Mouse (Mus musculus) forebrain, embryonic 15.5 days (tissue): Measurements from ENCODE around the gene D7Ertd443e. TPM values are rescaled to one million over a fixed set of nuclear protein-coding genes. Genes with fewer than 3 reads are reported as not detected.

Experiments used
- ATAC-seq: fragments of 200-750 bp; cut with Nextera tagmentation; replicated peaks from 2 replicates; pipeline ENCODE4 v1.8.0; 2017; ENCODE audit warnings: mild to moderate bottlenecking, moderate TSS enrichment, moderate library complexity
- H3K27ac ChIP-seq: fragments of 300-500 bp; sonication (generic); replicated peaks from 2 replicates; pipeline ENCODE4 v1.5.1; 2015; ENCODE audit warnings: mild to moderate bottlenecking, inconsistent platforms
- H3K27me3 ChIP-seq: fragments of 300-500 bp; sonication (generic); 2 replicates; pipeline ENCODE4 v1.6.1; 2015; ENCODE audit warnings: inconsistent platforms
- H3K36me3 ChIP-seq: fragments of 300-500 bp; sonication (generic); 2 replicates; pipeline ENCODE4 v1.6.1; 2015; ENCODE audit warnings: mild to moderate bottlenecking, inconsistent platforms
- H3K4me1 ChIP-seq: fragments of 300-500 bp; sonication (generic); 2 replicates; pipeline ENCODE4 v1.6.1; 2015; ENCODE audit warnings: inconsistent platforms
- H3K4me2 ChIP-seq: fragments of 300-500 bp; sonication (generic); replicated peaks from 2 replicates; pipeline ENCODE4 v1.6.1; 2015; ENCODE audit warnings: mild to moderate bottlenecking, inconsistent platforms
- H3K4me3 ChIP-seq: fragments of 300-500 bp; sonication (generic); 2 replicates; pipeline ENCODE4 v1.5.1; 2015; ENCODE audit warnings: mild to moderate bottlenecking, inconsistent platforms
- H3K9ac ChIP-seq: fragments of 300-500 bp; sonication (generic); replicated peaks from 2 replicates; pipeline ENCODE4 v1.6.1; 2015; ENCODE audit warnings: mild to moderate bottlenecking, inconsistent platforms
- H3K9me3 ChIP-seq: fragments of 300-500 bp; sonication (generic); 2 replicates; pipeline ENCODE4 v1.6.1; 2016; ENCODE audit warnings: inconsistent platforms
- WGBS: fragments of 180-500 bp; shearing (Covaris S2); methylation state at CpG from one replicate; pipeline ENCODE4 v1.1.7; 2015; ENCODE audit warnings: mixed read lengths; 5-methylcytosine and 5-hydroxymethylcytosine counted together
- polyA plus RNA-seq: library from polyadenylated mRNA; unstranded; fragments of >200 nt; fragmentation: Nextera tagmentation; extraction: Ambion mirVana; gene quantifications from 2 replicates; pipeline ENCODE4 v1.2.1, GENCODE M21; 2015

The D7Ertd443e gene
- polyA plus RNA-seq, 1 experiment from 2014 or later, result not detected

GRCm38 (mm10) chr7:134237356-134237755, 148.1 kb downstream of the D7Ertd443e start:
- Histone ChIP-seq H3K4me2 (no peak overlapping the region), H3K27me3 (no peaks in the 10 kb centered on the region), H3K9me3 (no peaks in the 10 kb centered on the region), H3K4me1 (no peaks in the 10 kb centered on the region), H3K4me3 (no peak overlapping the region), H3K27ac (no peak overlapping the region), H3K9ac (no peak overlapping the region), H3K36me3 (no peaks in the 10 kb centered on the region)
- WGBS, result 85% methylated on average over 2 of the region's 2 CpGs
- ATAC-seq, result no peak

GRCm38 (mm10) chr7:134236727-134237126, 148.7 kb downstream of the D7Ertd443e start:
- H3K4me2 ChIP-seq, result no peak overlapping the region
- no peak overlapping the region for H3K4me3 ChIP-seq
- H3K27ac ChIP-seq, result no peak overlapping the region
- H3K36me3 ChIP-seq, result no peaks in the 10 kb centered on the region
- no peak for ATAC-seq
- no peaks in the 10 kb centered on the region for H3K4me1 ChIP-seq
- H3K9me3 ChIP-seq, result no peaks in the 10 kb centered on the region
- no peak overlapping the region for H3K9ac ChIP-seq
- no peaks in the 10 kb centered on the region for H3K27me3 ChIP-seq

- WGBS, result 83% methylated on average over 2 of the region's 2 CpGs
- Histone ChIP-seq H3K27me3 (no peaks in the 10 kb centered on the region), H3K9ac (no peak overlapping the region), H3K9me3 (no peaks in the 10 kb centered on the region), H3K4me3 (no peak overlapping the region), H3K4me1 (no peaks in the 10 kb centered on the region), H3K27ac (no peak overlapping the region), H3K36me3 (no peaks in the 10 kb centered on the region), H3K4me2 (no peak overlapping the region)
- ATAC-seq, result no peak
Measured at GRCm38 (mm10) chr7:134235552-134235951, 149.9 kb downstream of the D7Ertd443e start.

GRCm38 (mm10) chr7:134231378-134232346, 153.8 kb downstream of the D7Ertd443e start, which contains the start of gene Adam12:
Gene Adam12 (minus strand): TSS chr7:134232146.
- no peak for ATAC-seq
- no peak within 1 kb of the TSS for H3K4me3 ChIP-seq
- no peaks in the 10 kb centered on the region for H3K36me3 ChIP-seq
- no peaks in the 10 kb centered on the region for H3K27me3 ChIP-seq
- peaks cover 8% of the 10 kb centered on the region for H3K4me1 ChIP-seq
- 79% methylated on average over 14 of the region's 14 CpGs for WGBS
- no peak within 1 kb of the TSS for H3K4me2 ChIP-seq
- no peak within 1 kb of the TSS for H3K27ac ChIP-seq
- no peak within 1 kb of the TSS for H3K9ac ChIP-seq
- H3K9me3 ChIP-seq, result no peaks in the 10 kb centered on the region

- Histone ChIP-seq H3K9ac (no peak overlapping the region), H3K4me1 (peaks cover 8% of the 10 kb centered on the region)
- 86% methylated on average over 3 of the region's 3 CpGs for WGBS
Measured at GRCm38 (mm10) chr7:134230708-134231107, 154.8 kb downstream of the D7Ertd443e start.

GRCm38 (mm10) chr7:134229899-134230298, 155.6 kb downstream of the D7Ertd443e start:
- WGBS, result 94% methylated on average over 2 of the region's 2 CpGs
- H3K4me3 ChIP-seq, result no peak overlapping the region
- H3K9me3 ChIP-seq, result no peaks in the 10 kb centered on the region
- H3K27me3 ChIP-seq, result no peaks in the 10 kb centered on the region
- no peak overlapping the region for H3K27ac ChIP-seq
- peaks cover 13% of the 10 kb centered on the region for H3K4me1 ChIP-seq
- no peak overlapping the region for H3K4me2 ChIP-seq
- H3K36me3 ChIP-seq, result no peaks in the 10 kb centered on the region
- ATAC-seq, result no peak
- H3K9ac ChIP-seq, result no peak overlapping the region

More at GRCm38 (mm10) chr7:134230708-134231107, 154.8 kb downstream of the D7Ertd443e start:
- Histone ChIP-seq H3K27me3 (no peaks in the 10 kb centered on the region), H3K36me3 (no peaks in the 10 kb centered on the region), H3K27ac (no peak overlapping the region), H3K9me3 (no peaks in the 10 kb centered on the region), H3K4me3 (no peak overlapping the region), H3K4me2 (no peak overlapping the region)
- ATAC-seq, result no peak

- Histone ChIP-seq H3K4me1 (peaks cover 20% of the 10 kb centered on the region), H3K27ac (0 out of 2 replicates have a peak overlapping the region, but pooled peaks have one; percentile 0), H3K4me3 (no peak overlapping the region), H3K4me2 (no peak overlapping the region), H3K9ac (no peak overlapping the region), H3K9me3 (no peaks in the 10 kb centered on the region), H3K36me3 (no peaks in the 10 kb centered on the region), H3K27me3 (no peaks in the 10 kb centered on the region)
- no peak; the same call in 1 of the 2 replicates for ATAC-seq
- 33% methylated on average over 13 of the region's 13 CpGs for WGBS
Measured at GRCm38 (mm10) chr7:134227773-134228455, 157.5 kb downstream of the D7Ertd443e start.

GRCm38 (mm10) chr7:134227101-134227500, 158.4 kb downstream of the D7Ertd443e start:
- no peak overlapping the region for H3K4me2 ChIP-seq
- no peaks in the 10 kb centered on the region for H3K36me3 ChIP-seq
- no peaks in the 10 kb centered on the region for H3K9me3 ChIP-seq
- H3K4me3 ChIP-seq, result no peak overlapping the region
- H3K27ac ChIP-seq, result no peak overlapping the region
- H3K9ac ChIP-seq, result no peak overlapping the region
- WGBS, result 84% methylated on average over 4 of the region's 4 CpGs
- H3K27me3 ChIP-seq, result no peaks in the 10 kb centered on the region
- no peak for ATAC-seq
- peaks cover 20% of the 10 kb centered on the region for H3K4me1 ChIP-seq

GRCm38 (mm10) chr7:134226231-134226630, 159.2 kb downstream of the D7Ertd443e start:
- no peak overlapping the region for H3K9ac ChIP-seq
- no peak overlapping the region for H3K4me3 ChIP-seq
- H3K27me3 ChIP-seq, result no peaks in the 10 kb centered on the region
- H3K36me3 ChIP-seq, result no peaks in the 10 kb centered on the region
- ATAC-seq, result no peak
- no peak overlapping the region for H3K27ac ChIP-seq
- no peak overlapping the region for H3K4me2 ChIP-seq
- peaks cover 20% of the 10 kb centered on the region for H3K4me1 ChIP-seq
- 73% methylated on average over 3 of the region's 3 CpGs for whole genome bisulfite sequencing
- H3K9me3 ChIP-seq, result no peaks in the 10 kb centered on the region

GRCm38 (mm10) chr7:134224741-134225612, 160.5 kb downstream of the D7Ertd443e start:
- no peaks in the 10 kb centered on the region for H3K9me3 ChIP-seq
- peak overlapping the region; percentile 98 for H3K4me2 ChIP-seq
- peak overlapping the region; percentile 65 for H3K4me3 ChIP-seq
- ATAC-seq, result peak; percentile 66
- H3K9ac ChIP-seq, result peak overlapping the region; percentile 50
- no peaks in the 10 kb centered on the region for H3K36me3 ChIP-seq
- no peaks in the 10 kb centered on the region for H3K27me3 ChIP-seq
- under 1% methylated on average over 88 of the region's 90 CpGs for WGBS
- peaks cover 20% of the 10 kb centered on the region for H3K4me1 ChIP-seq
- H3K27ac ChIP-seq, result peak overlapping the region; percentile 16

- peak overlapping the region; percentile 98 for H3K4me2 ChIP-seq
- no peaks in the 10 kb centered on the region for H3K27me3 ChIP-seq
- peak overlapping the region; percentile 65 for H3K4me3 ChIP-seq
- 0% methylated on average over 14 of the region's 14 CpGs for WGBS
- H3K27ac ChIP-seq, result peak overlapping the region; percentile 16; the same call in 1 of the 2 replicates
- H3K36me3 ChIP-seq, result no peaks in the 10 kb centered on the region
- no peaks in the 10 kb centered on the region for H3K9me3 ChIP-seq
- peaks cover 20% of the 10 kb centered on the region for H3K4me1 ChIP-seq
- peak overlapping the region; percentile 50 for H3K9ac ChIP-seq
- no peak; the same call in 1 of the 2 replicates for ATAC-seq
Measured at GRCm38 (mm10) chr7:134224421-134224740, 161.1 kb downstream of the D7Ertd443e start.
